Mouse (Mus musculus) c-Kit-positive CD71-negative TER-119-negative erythroid progenitor cells, embryonic 14.5 days (primary cell): ENCODE data around the gene Hoxc8.

ENCODE experiments used
- DNase-seq: peaks from one replicate; pipeline ENCODE4 v3.0.0-alpha.2; 2013; ENCODE audit warnings: low read depth

The Hoxc8 gene

GRCm38 (mm10) chr15:103034807-103035547, 44.6 kb downstream of the Hoxc8 start:
- DNase-seq: no peak

- DNase-seq: no peak
Measured at GRCm38 (mm10) chr15:103035548-103035881, 45.1 kb downstream of the Hoxc8 start.

- no peak for DNase-seq
Measured at GRCm38 (mm10) chr15:103037579-103037978, 47.2 kb downstream of the Hoxc8 start.

- DNase-seq: no peak
Measured at GRCm38 (mm10) chr15:103038701-103039480, 48.5 kb downstream of the Hoxc8 start.

GRCm38 (mm10) chr15:103039609-103040008, 49.2 kb downstream of the Hoxc8 start:
- no peak for DNase-seq

- no peak for DNase-seq
Measured at GRCm38 (mm10) chr15:103040601-103041000, 50.2 kb downstream of the Hoxc8 start.

- no peak for DNase-seq
Measured at GRCm38 (mm10) chr15:103041613-103042012, 51.2 kb downstream of the Hoxc8 start.

GRCm38 (mm10) chr15:103042209-103042608, 51.8 kb downstream of the Hoxc8 start:
- no peak for DNase-seq
